Mouse (Mus musculus) midbrain, embryonic 12.5 days (tissue): ENCODE results near the gene Olfr810. TPM values are rescaled to one million over a fixed set of nuclear protein-coding genes. Genes with fewer than 3 reads are reported as not detected.

Experiments
- ATAC-seq: fragments of 200-750 bp; cut with Nextera tagmentation; 2 replicates; pipeline ENCODE4 v1.8.0; 2017; ENCODE audit warnings: low read depth, moderate TSS enrichment, moderate library complexity; ENCODE audit not compliant: low FRiP score
- H3K27ac ChIP-seq: fragments of 300-500 bp; sonication (generic); replicated peaks from 2 replicates; pipeline ENCODE4 v1.5.1; 2016; ENCODE audit warnings: mild to moderate bottlenecking
- H3K27me3 ChIP-seq: fragments of 300-500 bp; sonication (generic); 2 replicates; pipeline ENCODE4 v1.6.1; 2016; ENCODE audit warnings: mild to moderate bottlenecking
- H3K36me3 ChIP-seq: fragments of 300-500 bp; sonication (generic); 2 replicates; pipeline ENCODE4 v1.6.1; 2016
- H3K4me1 ChIP-seq: fragments of 300-500 bp; sonication (generic); 2 replicates; pipeline ENCODE4 v1.6.1; 2016
- H3K4me2 ChIP-seq: fragments of 300-500 bp; sonication (generic); replicated peaks from 2 replicates; pipeline ENCODE4 v1.6.1; 2016; ENCODE audit warnings: mild to moderate bottlenecking, moderate library complexity
- H3K4me3 ChIP-seq: fragments of 300-500 bp; sonication (generic); 2 replicates; pipeline ENCODE4 v1.5.1; 2016; ENCODE audit warnings: mild to moderate bottlenecking
- H3K9ac ChIP-seq: fragments of 300-500 bp; sonication (generic); replicated peaks from 2 replicates; pipeline ENCODE4 v1.6.1; 2016; ENCODE audit warnings: mild to moderate bottlenecking, moderate library complexity
- H3K9me3 ChIP-seq: fragments of 300-500 bp; sonication (generic); 2 replicates; pipeline ENCODE4 v1.6.1; 2016; ENCODE audit warnings: mild to moderate bottlenecking
- whole genome bisulfite sequencing: fragments of 180-500 bp; shearing (Covaris S2); methylation state at CpG from one replicate; pipeline ENCODE4 v1.1.7; 2016; 5-methylcytosine and 5-hydroxymethylcytosine counted together
- polyA plus RNA-seq: library from polyadenylated mRNA; unstranded; fragments of >200 nt; fragmentation: Nextera tagmentation; extraction: Ambion mirVana; gene quantifications from 2 replicates; pipeline ENCODE4 v1.2.1, GENCODE M21; 2016

Olfr810 gene
- polyA plus RNA-seq: not detected in 2 replicates

DNA sequence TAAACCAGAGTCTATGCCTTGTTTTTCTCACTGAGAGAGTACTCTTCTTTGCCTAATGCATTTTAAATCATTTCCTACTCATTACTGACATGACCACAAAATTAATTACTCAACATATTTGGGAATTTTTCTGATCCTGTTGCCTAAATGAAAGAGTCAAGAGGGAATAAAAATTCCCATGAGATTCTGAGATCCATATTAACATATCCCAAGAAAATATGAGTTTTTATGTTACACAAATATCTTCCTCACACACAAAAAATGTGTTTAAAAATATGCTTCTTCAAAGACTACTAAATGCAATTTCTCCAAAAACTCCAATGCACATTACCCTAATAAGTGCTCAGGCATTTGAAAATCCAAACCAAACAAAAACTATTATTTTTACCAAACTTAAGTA is at the start of gene Olfr810:
Gene Olfr810 (minus strand): TSS at position 101 of the 400 bp plus-strand sequence.
- Histone ChIP-seq H3K9ac (no peak within 1 kb of the TSS), H3K27me3 (no peaks in the 10 kb centered on the region), H3K36me3 (no peaks in the 10 kb centered on the region), H3K4me3 (no peak within 1 kb of the TSS), H3K4me1 (no peaks in the 10 kb centered on the region), H3K27ac (no peak within 1 kb of the TSS), H3K4me2 (no peak within 1 kb of the TSS), H3K9me3 (no peaks in the 10 kb centered on the region)
- ATAC-seq: no peak

DNA sequence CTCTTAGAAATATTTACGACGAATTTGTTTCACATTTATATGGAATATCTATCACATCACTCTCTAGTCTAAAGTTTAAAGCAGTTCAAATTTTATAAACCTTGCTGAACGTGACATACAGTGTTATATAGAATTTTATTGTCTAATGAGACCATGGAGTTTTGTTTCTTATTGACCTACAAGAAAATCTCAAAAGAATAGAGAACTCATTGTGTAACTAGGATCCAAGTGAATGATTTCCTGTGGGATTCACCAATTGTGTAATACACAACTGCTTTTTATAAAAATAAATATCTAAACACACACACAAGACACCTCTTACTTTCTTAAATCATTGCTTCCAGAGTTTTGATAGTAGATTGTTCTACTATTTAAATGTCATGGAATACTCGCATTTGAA is 9.6 kb upstream of the Olfr810 start, which contains the start of gene Olfr811:
Gene Olfr811 (minus strand): TSS at position 101 of the 400 bp plus-strand sequence.
- WGBS: 89% methylated on average over 4 of the region's 4 CpGs
- H3K27me3 ChIP-seq: no peaks in the 10 kb centered on the region
- H3K4me2 ChIP-seq: no peak within 1 kb of the TSS
- H3K9ac ChIP-seq: no peak within 1 kb of the TSS
- no peak within 1 kb of the TSS for H3K4me3 ChIP-seq
- H3K36me3 ChIP-seq: no peaks in the 10 kb centered on the region
- no peaks in the 10 kb centered on the region for H3K4me1 ChIP-seq
- no peak within 1 kb of the TSS for H3K27ac ChIP-seq
- ATAC-seq: no peak
- H3K9me3 ChIP-seq: no peaks in the 10 kb centered on the region

DNA sequence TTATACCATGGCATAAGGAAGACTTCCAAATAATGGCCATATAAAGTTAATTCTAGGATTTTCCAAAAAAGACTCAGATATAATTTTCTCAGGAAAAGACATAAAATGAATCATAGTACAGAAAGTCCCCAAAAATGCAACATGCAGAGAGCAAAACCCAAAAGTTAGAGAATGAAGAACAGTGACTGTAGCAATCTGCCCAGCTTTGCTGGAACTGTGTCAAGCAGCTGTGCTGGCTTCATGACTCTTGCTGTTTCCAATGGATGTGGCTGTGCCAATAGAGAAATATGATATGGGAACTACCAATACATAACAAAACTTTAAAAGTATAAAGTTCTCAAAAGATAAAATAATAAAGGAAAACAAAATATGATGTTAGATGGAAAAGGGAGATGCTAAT is 16.6 kb downstream of the Olfr810 start:
- no peak overlapping the region for H3K27ac ChIP-seq

DNA sequence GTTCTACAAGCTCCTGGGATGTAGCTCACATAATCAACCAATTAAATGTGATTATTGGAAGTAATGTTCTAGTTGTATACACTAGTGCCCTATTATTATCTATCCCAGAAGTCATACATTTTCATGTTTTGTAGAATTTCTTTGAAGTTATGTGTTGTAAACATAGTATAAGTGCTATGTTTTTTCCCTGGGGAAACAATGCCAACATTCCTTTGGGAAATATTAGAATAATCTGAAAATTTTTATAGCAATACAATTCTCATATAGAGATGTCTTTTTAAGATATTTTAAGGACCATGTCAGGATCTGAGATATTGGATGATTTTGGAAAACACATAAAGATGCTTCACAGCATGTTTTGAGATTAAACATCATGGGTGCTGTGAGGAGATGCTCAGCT is 20.4 kb downstream of the Olfr810 start, which contains the start of gene Olfr809:
Gene Olfr809 (plus strand): TSS at position 301 of the 400 bp plus-strand sequence.
- ATAC-seq: no peak
- no peak within 1 kb of the TSS for H3K4me3 ChIP-seq
- H3K36me3 ChIP-seq: no peaks in the 10 kb centered on the region
- no peaks in the 10 kb centered on the region for H3K4me1 ChIP-seq
- H3K27ac ChIP-seq: no peak within 1 kb of the TSS
- H3K4me2 ChIP-seq: no peak within 1 kb of the TSS
- no peaks in the 10 kb centered on the region for H3K9me3 ChIP-seq
- no peak within 1 kb of the TSS for H3K9ac ChIP-seq
- H3K27me3 ChIP-seq: no peaks in the 10 kb centered on the region

More for the DNA sequence above, 16.6 kb downstream of the Olfr810 start:
- Histone ChIP-seq H3K27me3 (no peaks in the 10 kb centered on the region), H3K36me3 (no peaks in the 10 kb centered on the region), H3K4me3 (no peak overlapping the region), H3K9ac (no peak overlapping the region), H3K9me3 (no peaks in the 10 kb centered on the region), H3K4me1 (no peaks in the 10 kb centered on the region), H3K4me2 (no peak overlapping the region)
- ATAC-seq: no peak

DNA sequence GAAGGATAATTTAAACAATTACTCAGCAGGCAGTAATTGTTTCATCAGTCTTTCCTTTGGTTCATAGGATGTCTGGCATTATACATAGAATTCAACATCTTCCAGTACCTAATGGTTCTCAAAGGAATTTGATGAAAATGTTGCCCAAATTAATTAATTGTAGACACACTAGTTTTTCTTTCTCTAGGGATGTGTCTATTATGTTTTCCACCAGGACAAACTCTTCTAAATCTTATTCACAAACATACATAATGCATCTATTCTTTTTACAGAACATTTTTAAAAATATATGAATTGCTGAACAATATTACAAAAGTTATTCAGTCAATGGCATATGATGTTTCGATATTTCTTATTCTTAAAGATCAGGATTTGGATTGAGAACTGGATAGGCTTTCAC is 29.5 kb downstream of the Olfr810 start, which contains the start of gene Olfr808:
Gene Olfr808 (plus strand): TSS at position 301 of the 400 bp plus-strand sequence.
- 84% methylated on average over 1 of the region's 1 CpGs for WGBS
- Histone ChIP-seq H3K27me3 (no peaks in the 10 kb centered on the region), H3K4me3 (no peak within 1 kb of the TSS), H3K9ac (no peak within 1 kb of the TSS), H3K27ac (no peak within 1 kb of the TSS), H3K4me1 (no peaks in the 10 kb centered on the region), H3K4me2 (no peak within 1 kb of the TSS), H3K9me3 (no peaks in the 10 kb centered on the region), H3K36me3 (no peaks in the 10 kb centered on the region)
- no peak for ATAC-seq

DNA sequence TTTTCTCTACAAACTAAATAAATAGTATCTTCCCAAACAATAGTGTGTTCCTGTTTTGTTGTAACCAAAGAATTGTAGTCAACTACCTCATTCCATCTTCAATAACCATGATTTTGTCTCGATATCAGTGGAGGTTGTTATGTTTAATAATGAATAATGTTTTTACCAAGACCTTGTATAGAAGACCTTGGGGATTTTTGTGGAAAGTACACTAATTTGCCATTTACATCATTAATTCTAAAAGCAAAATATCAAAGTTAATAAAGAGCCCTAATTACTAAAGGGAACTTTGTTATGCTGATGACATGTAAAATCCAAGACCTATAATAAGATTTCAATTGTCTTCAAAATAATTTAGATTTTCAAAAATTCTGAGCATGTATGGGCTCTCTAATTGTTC is 37.0 kb downstream of the Olfr810 start, which contains the start of gene Olfr807:
Gene Olfr807 (minus strand): TSS at position 101 of the 400 bp plus-strand sequence.
- H3K9me3 ChIP-seq: no peaks in the 10 kb centered on the region
- ATAC-seq: no peak
- H3K27ac ChIP-seq: no peak within 1 kb of the TSS
- H3K36me3 ChIP-seq: no peaks in the 10 kb centered on the region
- no peak within 1 kb of the TSS for H3K9ac ChIP-seq
- no peak within 1 kb of the TSS for H3K4me3 ChIP-seq
- H3K4me2 ChIP-seq: no peak within 1 kb of the TSS
- WGBS: 89% methylated on average over 1 of the region's 1 CpGs
- no peaks in the 10 kb centered on the region for H3K27me3 ChIP-seq
- H3K4me1 ChIP-seq: no peaks in the 10 kb centered on the region

DNA sequence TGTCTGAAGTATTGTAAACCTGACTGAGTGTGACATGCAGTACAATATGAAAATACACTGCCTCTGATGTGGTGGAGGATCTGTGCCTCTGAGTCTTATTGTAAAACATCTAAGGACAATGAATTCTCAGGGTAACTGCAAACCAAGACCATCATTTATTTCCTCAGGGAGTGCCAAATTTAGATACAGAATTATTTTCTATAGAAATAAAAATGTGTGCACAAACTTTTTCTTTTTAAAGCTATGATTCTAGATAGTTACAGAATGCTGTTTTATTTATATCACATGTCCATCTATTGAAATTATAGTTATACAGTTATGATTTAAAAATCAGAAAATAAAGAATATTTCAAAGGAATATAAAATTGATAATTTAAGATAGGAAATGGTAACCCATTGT is 52.9 kb downstream of the Olfr810 start, which contains the start of gene Olfr806:
Gene Olfr806 (minus strand): TSS at position 101 of the 400 bp plus-strand sequence.
- Histone ChIP-seq H3K9me3 (no peaks in the 10 kb centered on the region), H3K4me2 (no peak within 1 kb of the TSS), H3K27ac (no peak within 1 kb of the TSS), H3K36me3 (no peaks in the 10 kb centered on the region), H3K27me3 (no peaks in the 10 kb centered on the region), H3K4me1 (no peaks in the 10 kb centered on the region), H3K4me3 (no peak within 1 kb of the TSS), H3K9ac (no peak within 1 kb of the TSS)
- no peak for ATAC-seq

Other genes starting within 250 kb of the Olfr810 start
- gene Olfr794, start 227.3 kb downstream of the Olfr810 start, polyA plus RNA-seq: not detected in 2 replicates
- gene Olfr796, start 182.3 kb downstream of the Olfr810 start, polyA plus RNA-seq: not detected in 2 replicates
- not detected in 2 replicates for gene Olfr798, start 167.0 kb downstream of the Olfr810 start, polyA plus RNA-seq
- gene Olfr799, start 157.4 kb downstream of the Olfr810 start, polyA plus RNA-seq: not detected in 2 replicates
- not detected in 2 replicates for gene Olfr800, start 137.2 kb downstream of the Olfr810 start, polyA plus RNA-seq
- not detected in 2 replicates for gene Olfr801, start 121.1 kb downstream of the Olfr810 start, polyA plus RNA-seq
- not detected in 2 replicates for gene Olfr802, start 106.7 kb downstream of the Olfr810 start, polyA plus RNA-seq
- gene Olfr803, start 100.6 kb downstream of the Olfr810 start, polyA plus RNA-seq: not detected in 2 replicates
- gene Olfr804, start 91.7 kb downstream of the Olfr810 start, polyA plus RNA-seq: not detected in 2 replicates
- gene Olfr805, start 65.5 kb downstream of the Olfr810 start, polyA plus RNA-seq: not detected in 2 replicates
- not detected in 2 replicates for gene Olfr806, start 53.0 kb downstream of the Olfr810 start, polyA plus RNA-seq
- gene Olfr807, start 37.1 kb downstream of the Olfr810 start, polyA plus RNA-seq: not detected in 2 replicates
- not detected in 2 replicates for gene Olfr808, start 29.4 kb downstream of the Olfr810 start, polyA plus RNA-seq
- not detected in 2 replicates for gene Olfr809, start 20.3 kb downstream of the Olfr810 start, polyA plus RNA-seq
- gene Olfr811, start 9.5 kb upstream of the Olfr810 start, polyA plus RNA-seq: not detected in 2 replicates
- gene Olfr812, start 51.2 kb upstream of the Olfr810 start, polyA plus RNA-seq: not detected in 2 replicates
- gene Olfr813, start 60.5 kb upstream of the Olfr810 start, polyA plus RNA-seq: not detected in 2 replicates
- gene Olfr814, start 84.9 kb upstream of the Olfr810 start, polyA plus RNA-seq: not detected in 2 replicates
- not detected in 2 replicates for gene Olfr815, start 111.0 kb upstream of the Olfr810 start, polyA plus RNA-seq
- gene Olfr816, start 120.7 kb upstream of the Olfr810 start, polyA plus RNA-seq: not detected in 2 replicates
- gene Olfr818, start 154.2 kb upstream of the Olfr810 start, polyA plus RNA-seq: not detected in 2 replicates
- gene Olfr819, start 172.3 kb upstream of the Olfr810 start, polyA plus RNA-seq: not detected in 2 replicates
- gene Olfr247, start 181.2 kb upstream of the Olfr810 start, polyA plus RNA-seq: not detected in 2 replicates
- not detected in 2 replicates for gene Gm10310, start 190.1 kb upstream of the Olfr810 start, polyA plus RNA-seq
- gene Olfr820, start 217.7 kb upstream of the Olfr810 start, polyA plus RNA-seq: not detected in 2 replicates
- gene Olfr821, start 235.4 kb upstream of the Olfr810 start, polyA plus RNA-seq: not detected in 2 replicates